Mouse (Mus musculus) right cerebral cortex, postnatal 36 days (tissue): ENCODE data around the gene Cd300lf.

Source experiments
- DNase-seq, 2 experiments: peaks; one replicate each; pipeline ENCODE4 v3.0.0; 2022; ENCODE audit warnings: low spot score in 2 of 2, mixed read lengths in 1 of 2

Gene Cd300lf

GRCm38 (mm10) chr11:115160883-115161577, 27.2 kb upstream of the Cd300lf start:
- DNase-seq: no peak

- no peak for DNase-seq
Measured at GRCm38 (mm10) chr11:115160016-115160797, 26.4 kb upstream of the Cd300lf start.

GRCm38 (mm10) chr11:115157933-115158719, 24.3 kb upstream of the Cd300lf start:
- no peak for DNase-seq

- DNase-seq: no peak
Measured at GRCm38 (mm10) chr11:115155053-115155634, 21.4 kb upstream of the Cd300lf start.

- no peak for DNase-seq
Measured at GRCm38 (mm10) chr11:115153699-115154292, 20.0 kb upstream of the Cd300lf start.

- DNase-seq: no peak
Measured at GRCm38 (mm10) chr11:115153088-115153487, 19.3 kb upstream of the Cd300lf start.

GRCm38 (mm10) chr11:115151755-115152429, 18.1 kb upstream of the Cd300lf start:
- DNase-seq: no peak

- DNase-seq: no peak
Measured at GRCm38 (mm10) chr11:115150741-115151254, 17.0 kb upstream of the Cd300lf start.

- no peak for DNase-seq
Measured at GRCm38 (mm10) chr11:115147813-115148212, 14.0 kb upstream of the Cd300lf start.

- DNase-seq: no peak
Measured at GRCm38 (mm10) chr11:115141970-115142369, 8.2 kb upstream of the Cd300lf start.

GRCm38 (mm10) chr11:115138597-115139262, 4.9 kb upstream of the Cd300lf start:
- DNase-seq: no peak

GRCm38 (mm10) chr11:115131768-115132381, 1.9 kb downstream of the Cd300lf start:
- no peak for DNase-seq

- DNase-seq: no peak
Measured at GRCm38 (mm10) chr11:115129508-115130126, 4.2 kb downstream of the Cd300lf start.

- no peak for DNase-seq
Measured at GRCm38 (mm10) chr11:115128483-115128882, 5.3 kb downstream of the Cd300lf start.

GRCm38 (mm10) chr11:115119409-115119808, 14.4 kb downstream of the Cd300lf start:
- no peak for DNase-seq

- no peak for DNase-seq
Measured at GRCm38 (mm10) chr11:115112196-115112595, 21.6 kb downstream of the Cd300lf start.

- no peak for DNase-seq
Measured at GRCm38 (mm10) chr11:115110271-115110670, 23.5 kb downstream of the Cd300lf start.

- DNase-seq: no peak
Measured at GRCm38 (mm10) chr11:115108176-115108575, 25.6 kb downstream of the Cd300lf start.

GRCm38 (mm10) chr11:115107403-115107916, 26.3 kb downstream of the Cd300lf start:
- no peak for DNase-seq
